Mouse (Mus musculus) lung, embryonic 16.5 days (tissue): Measurements from ENCODE around the gene Sars. TPM values are rescaled to one million over a fixed set of nuclear protein-coding genes. Genes with fewer than 3 reads are reported as not detected.
A peak's percentile ranks its signal among the peaks of the same experiment; 100 is the strongest.

Source experiments
- ATAC-seq: fragments of 200-750 bp; cut with Nextera tagmentation; 2 replicates; pipeline ENCODE4 v1.8.0; 2017; ENCODE audit warnings: low read depth, mild to moderate bottlenecking, moderate library complexity
- H3K27ac ChIP-seq: fragments of 300-500 bp; sonication (generic); 2 replicates; pipeline ENCODE4 v1.5.1; 2014; ENCODE audit warnings: mild to moderate bottlenecking, control low read depth, low read length
- H3K27me3 ChIP-seq: fragments of 300-500 bp; sonication (generic); 2 replicates; pipeline ENCODE4 v1.6.1; 2014; ENCODE audit warnings: low read depth, low read length, mixed read lengths; ENCODE audit not compliant: control insufficient read depth, insufficient read depth
- H3K36me3 ChIP-seq: fragments of 300-500 bp; sonication (generic); 2 replicates; pipeline ENCODE4 v1.6.1; 2014; ENCODE audit warnings: low read length; ENCODE audit not compliant: control insufficient read depth, insufficient read depth
- H3K4me1 ChIP-seq: fragments of 300-500 bp; sonication (generic); replicated peaks from 2 replicates; pipeline ENCODE4 v1.6.1; 2014; ENCODE audit warnings: low read length, mixed read lengths; ENCODE audit not compliant: control insufficient read depth, insufficient read depth
- H3K4me2 ChIP-seq: fragments of 300-500 bp; sonication (generic); 2 replicates; pipeline ENCODE4 v1.6.1; 2014; ENCODE audit warnings: low read depth, low read length, control low read depth
- H3K4me3 ChIP-seq: fragments of 300-500 bp; sonication (generic); 2 replicates; pipeline ENCODE4 v1.5.1; 2014; ENCODE audit warnings: mild to moderate bottlenecking, low read length, control low read depth
- H3K9ac ChIP-seq: fragments of 300-500 bp; sonication (generic); 2 replicates; pipeline ENCODE4 v1.6.1; 2014; ENCODE audit warnings: low read length, control low read depth
- H3K9me3 ChIP-seq: fragments of 300-500 bp; sonication (generic); 2 replicates; pipeline ENCODE4 v1.6.1; 2016; ENCODE audit warnings: low read length; ENCODE audit not compliant: control insufficient read depth
- WGBS: fragments of 180-500 bp; shearing (Covaris S2); extraction: QIAGEN DNeasy Blood & Tissue Kit; methylation state at CpG from one replicate; pipeline ENCODE4 v1.1.7; 2014; 5-methylcytosine and 5-hydroxymethylcytosine counted together
- polyA plus RNA-seq: library from polyadenylated mRNA; unstranded; fragments of >200 nt; fragmentation: Nextera tagmentation; extraction: Ambion mirVana; gene quantifications from 2 replicates; pipeline ENCODE4 v1.2.1, GENCODE M21; 2015

Gene Sars
- polyA plus RNA-seq, 1 experiment from 2014 or later: 117 TPM

DNA sequence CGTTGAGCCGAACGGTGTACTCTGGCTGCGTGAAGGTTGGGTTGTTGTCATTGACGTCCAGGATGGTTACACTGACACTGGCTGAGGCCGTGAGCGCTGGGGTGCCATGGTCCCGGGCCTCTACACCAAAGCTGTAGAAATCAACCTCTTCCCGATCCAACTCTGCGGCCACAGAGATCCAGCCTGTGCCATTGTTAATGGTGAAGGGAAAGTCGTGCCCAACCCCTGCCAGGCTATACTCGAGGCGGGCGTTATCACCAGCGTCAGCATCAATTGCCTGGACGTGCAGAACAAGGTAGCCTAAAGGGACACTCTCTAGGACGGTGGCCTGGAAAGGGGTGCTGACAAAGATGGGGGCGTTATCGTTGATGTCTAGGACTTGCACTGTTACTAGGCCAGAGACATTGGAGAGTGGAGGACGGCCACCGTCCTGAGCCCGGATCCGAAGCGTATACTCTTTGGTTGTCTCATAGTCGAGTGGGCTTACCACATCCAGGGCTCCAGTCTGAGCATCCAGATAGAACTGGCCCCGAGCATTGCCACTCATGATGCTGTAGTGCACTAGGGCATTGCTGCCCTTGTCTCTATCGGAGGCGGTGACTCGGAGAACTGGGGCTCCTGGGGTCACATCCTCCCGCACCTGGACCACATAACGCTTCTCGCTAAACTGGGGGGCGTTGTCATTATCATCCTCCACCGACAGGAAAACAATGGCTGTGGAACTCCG lies 31.2 kb downstream of the Sars start:
- H3K9me3 ChIP-seq: peaks cover 18% of the 10 kb centered on the region
- peaks cover 21% of the 10 kb centered on the region for H3K36me3 ChIP-seq
- 96% methylated on average over 35 of the region's 35 CpGs for WGBS
- no peak overlapping the region for H3K4me3 ChIP-seq
- H3K4me1 ChIP-seq: peaks cover 15% of the 10 kb centered on the region
- no peak for ATAC-seq
- no peak overlapping the region for H3K9ac ChIP-seq
- no peak overlapping the region for H3K27ac ChIP-seq
- H3K4me2 ChIP-seq: no peak overlapping the region
- peaks cover 5% of the 10 kb centered on the region for H3K27me3 ChIP-seq

DNA sequence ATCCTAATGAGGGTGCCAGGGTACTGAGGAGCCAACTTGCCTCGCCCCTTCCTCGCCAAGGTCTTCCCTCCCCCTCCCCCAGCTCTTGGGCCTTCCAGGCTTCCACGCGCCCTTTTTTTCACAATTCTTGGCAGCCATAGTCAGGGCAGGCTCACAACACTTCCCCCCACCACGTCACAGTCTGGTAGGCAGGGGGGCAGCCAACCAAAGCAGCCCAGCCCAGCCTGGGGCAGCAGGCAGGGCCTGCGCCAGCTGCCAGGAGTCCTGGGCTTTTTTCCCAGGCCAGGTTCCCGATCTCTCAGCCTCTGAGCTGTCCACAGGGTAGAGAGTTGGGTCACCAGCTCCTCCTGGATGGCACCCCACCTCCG lies 33.3 kb downstream of the Sars start:
- Histone ChIP-seq H3K4me3 (no peak overlapping the region), H3K9ac (peak overlapping the region; percentile 39; the same call in 1 of the 2 replicates), H3K4me1 (peaks cover 15% of the 10 kb centered on the region), H3K27me3 (peaks cover 3% of the 10 kb centered on the region), H3K4me2 (peak overlapping the region; percentile 15; the same call in 1 of the 2 replicates), H3K36me3 (peaks cover 21% of the 10 kb centered on the region), H3K27ac (peak overlapping the region; percentile 9; the same call in 1 of the 2 replicates), H3K9me3 (peaks cover 18% of the 10 kb centered on the region)
- whole genome bisulfite sequencing: 49% methylated on average over 8 of the region's 8 CpGs
- ATAC-seq: peak; percentile 30; the same call in 1 of the 2 replicates

DNA sequence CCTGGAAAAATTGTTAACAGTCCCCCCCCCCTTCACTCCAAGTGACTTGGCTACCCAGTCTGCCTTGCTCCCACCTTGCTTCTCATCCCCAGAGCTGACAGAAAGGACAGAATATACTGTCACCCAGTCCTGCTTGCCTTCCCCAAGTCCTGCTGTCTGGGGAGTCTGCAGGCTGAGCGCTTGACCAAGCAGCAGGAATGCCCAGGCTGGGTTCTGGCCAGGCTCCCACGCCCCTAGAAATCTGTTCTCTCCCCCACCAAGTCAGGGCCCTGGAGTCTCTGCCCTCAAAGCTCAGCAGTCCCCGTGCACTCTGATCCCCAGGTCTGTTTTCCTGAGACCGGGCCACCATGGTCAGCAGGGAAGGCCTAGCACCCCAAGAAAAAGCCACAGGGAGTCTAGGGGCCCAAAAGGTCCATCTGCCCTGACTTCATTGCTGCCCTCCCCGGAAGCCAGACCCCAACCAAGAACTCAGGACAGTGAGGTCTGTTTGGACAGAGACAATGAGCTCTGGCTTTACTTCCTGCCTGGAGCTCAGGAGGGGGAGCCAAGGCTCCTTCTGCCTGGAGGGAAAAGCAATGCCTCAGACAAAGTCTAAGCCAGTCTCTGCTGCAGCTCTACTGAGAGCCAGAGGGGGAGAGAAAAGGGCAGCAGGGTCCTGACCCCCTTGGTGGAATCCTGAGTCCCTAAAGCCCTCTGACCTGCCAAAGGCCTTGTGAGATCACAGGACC lies 33.8 kb downstream of the Sars start:
- WGBS: 56% methylated on average over 5 of the region's 5 CpGs
- Histone ChIP-seq H3K36me3 (peaks cover 21% of the 10 kb centered on the region), H3K4me3 (no peak overlapping the region), H3K9me3 (peaks cover 18% of the 10 kb centered on the region), H3K27ac (peak overlapping the region; percentile 9; the same call in 1 of the 2 replicates), H3K9ac (peak overlapping the region; percentile 39), H3K4me1 (peaks cover 15% of the 10 kb centered on the region), H3K4me2 (peak overlapping the region; percentile 15; the same call in 1 of the 2 replicates), H3K27me3 (no peaks in the 10 kb centered on the region)
- 0 out of 2 replicates have a peak, but pooled peaks have one; percentile 8 for ATAC-seq

DNA sequence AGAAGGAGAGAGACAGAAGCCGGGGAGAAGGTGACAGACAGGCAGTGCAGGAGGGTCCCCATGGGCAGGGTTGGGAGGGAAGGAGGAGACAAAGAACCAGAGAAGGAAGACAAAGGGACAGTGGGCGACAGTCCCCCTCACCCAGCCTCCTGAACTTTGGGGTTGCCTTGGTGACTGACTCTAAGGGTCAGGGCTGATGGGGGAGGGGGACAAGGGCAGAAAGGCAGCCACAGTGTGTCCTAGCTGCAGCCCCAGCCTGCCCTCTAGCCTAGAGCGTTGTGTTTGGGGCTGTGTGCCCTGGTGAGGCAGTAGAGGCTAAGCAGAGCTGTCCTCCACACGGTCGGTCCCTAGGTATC lies 34.7 kb downstream of the Sars start:
- ATAC-seq: no peak
- H3K36me3 ChIP-seq: peaks cover 21% of the 10 kb centered on the region
- H3K27me3 ChIP-seq: no peaks in the 10 kb centered on the region
- H3K9ac ChIP-seq: peak overlapping the region; percentile 11; the same call in 1 of the 2 replicates
- H3K4me3 ChIP-seq: no peak overlapping the region
- peaks cover 18% of the 10 kb centered on the region for H3K9me3 ChIP-seq
- H3K27ac ChIP-seq: no peak overlapping the region
- H3K4me2 ChIP-seq: no peak overlapping the region
- 28% methylated on average over 5 of the region's 5 CpGs for WGBS
- H3K4me1 ChIP-seq: peaks cover 13% of the 10 kb centered on the region

DNA sequence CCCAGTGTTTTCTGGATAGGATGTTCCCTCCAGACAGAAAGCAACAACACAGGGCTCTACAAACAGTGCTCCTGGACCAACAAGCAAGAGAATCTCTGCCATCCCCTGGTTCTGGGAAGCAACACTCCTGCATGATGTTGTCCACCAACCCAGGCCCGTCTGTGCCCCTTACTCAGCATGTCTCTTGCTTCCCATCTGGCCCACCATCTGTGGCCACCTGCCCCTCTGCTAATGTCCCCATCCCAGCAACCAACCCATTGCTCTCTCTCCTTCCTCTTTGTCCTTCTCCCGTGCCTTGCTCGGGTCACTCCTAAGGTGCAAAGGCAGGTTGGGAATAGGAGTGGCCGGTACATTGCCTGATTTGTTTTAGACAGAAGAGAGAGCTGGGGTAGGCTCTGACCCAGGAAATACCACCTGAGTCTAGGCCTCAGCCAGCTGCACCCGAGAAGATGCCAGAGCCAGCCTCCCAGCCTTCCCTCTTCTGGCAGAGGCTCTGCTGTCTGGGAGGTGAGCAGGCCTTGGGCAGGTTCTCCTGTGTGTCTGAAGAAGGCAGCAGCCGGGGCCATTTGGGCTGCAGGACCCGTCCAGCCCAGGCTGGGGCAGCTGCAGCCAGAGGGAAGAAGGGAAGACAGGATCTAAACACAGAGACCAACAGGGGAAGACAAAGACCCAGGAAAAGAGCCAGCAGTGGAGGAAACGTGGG lies 35.2 kb downstream of the Sars start:
- H3K4me3 ChIP-seq: no peak overlapping the region
- no peak overlapping the region for H3K27ac ChIP-seq
- H3K4me2 ChIP-seq: no peak overlapping the region
- H3K9ac ChIP-seq: peak overlapping the region; percentile 21; the same call in 1 of the 2 replicates
- peaks cover 13% of the 10 kb centered on the region for H3K4me1 ChIP-seq
- no peaks in the 10 kb centered on the region for H3K27me3 ChIP-seq
- peaks cover 18% of the 10 kb centered on the region for H3K9me3 ChIP-seq
- 43% methylated on average over 8 of the region's 8 CpGs for WGBS
- no peak for ATAC-seq
- peaks cover 21% of the 10 kb centered on the region for H3K36me3 ChIP-seq

DNA sequence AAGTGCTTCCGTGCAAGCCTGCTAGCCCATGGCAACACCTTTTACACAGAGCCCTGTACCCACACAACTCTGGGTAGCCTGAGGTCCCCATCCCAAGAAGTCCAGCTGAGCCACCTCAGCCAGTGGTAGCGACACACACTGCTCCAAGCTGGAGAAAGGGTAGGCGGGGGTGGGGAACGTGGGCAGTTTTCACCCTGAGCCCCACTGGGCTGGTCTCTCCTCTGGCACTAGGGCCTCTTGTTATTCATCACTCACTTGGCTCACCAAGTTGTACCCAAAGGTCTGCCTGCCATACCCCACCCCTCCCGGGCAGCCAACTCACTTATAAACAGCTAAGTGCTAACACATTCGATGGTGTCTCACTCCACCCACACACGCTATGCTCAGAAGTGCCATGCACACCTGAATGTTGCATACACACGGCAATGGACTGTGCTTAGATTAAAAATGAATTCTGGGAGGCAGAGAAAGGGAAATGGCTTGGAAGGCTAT lies 36.4 kb downstream of the Sars start:
- peaks cover 8% of the 10 kb centered on the region for H3K9me3 ChIP-seq
- H3K4me3 ChIP-seq: no peak overlapping the region
- peaks cover 13% of the 10 kb centered on the region for H3K4me1 ChIP-seq
- no peak for ATAC-seq
- no peak overlapping the region for H3K9ac ChIP-seq
- H3K36me3 ChIP-seq: peaks cover 11% of the 10 kb centered on the region
- no peaks in the 10 kb centered on the region for H3K27me3 ChIP-seq
- no peak overlapping the region for H3K4me2 ChIP-seq
- WGBS: 79% methylated on average over 8 of the region's 8 CpGs
- no peak overlapping the region for H3K27ac ChIP-seq

DNA sequence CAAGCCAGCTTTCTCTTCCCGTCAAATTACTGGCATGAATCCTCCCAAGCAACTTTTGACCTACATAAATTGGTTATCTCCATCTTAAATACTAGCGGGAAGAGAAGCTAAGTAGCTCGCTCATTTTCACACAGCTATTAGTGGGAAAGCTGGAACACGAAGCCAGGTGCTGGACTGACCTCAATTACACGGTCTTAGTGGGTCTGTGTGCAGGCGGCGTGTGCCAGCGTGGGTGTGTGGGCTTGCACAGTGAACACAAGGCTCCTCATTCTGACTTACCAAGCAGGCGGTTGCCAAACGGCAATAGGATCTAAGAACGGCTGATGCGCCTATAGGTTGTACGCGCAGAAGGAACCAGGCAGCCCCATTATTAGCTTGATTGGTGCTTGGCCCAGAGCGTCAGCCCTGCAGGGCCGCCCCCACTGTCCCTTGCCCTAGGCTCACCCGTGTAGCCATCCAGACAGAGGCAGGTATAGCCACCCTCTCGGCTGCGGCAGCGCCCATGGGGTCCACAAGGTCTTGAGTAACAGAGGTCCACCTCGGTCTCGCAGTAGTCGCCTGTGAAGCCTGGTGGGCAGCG lies 38.6 kb downstream of the Sars start:
- no peaks in the 10 kb centered on the region for H3K9me3 ChIP-seq
- 86% methylated on average over 24 of the region's 24 CpGs for WGBS

DNA sequence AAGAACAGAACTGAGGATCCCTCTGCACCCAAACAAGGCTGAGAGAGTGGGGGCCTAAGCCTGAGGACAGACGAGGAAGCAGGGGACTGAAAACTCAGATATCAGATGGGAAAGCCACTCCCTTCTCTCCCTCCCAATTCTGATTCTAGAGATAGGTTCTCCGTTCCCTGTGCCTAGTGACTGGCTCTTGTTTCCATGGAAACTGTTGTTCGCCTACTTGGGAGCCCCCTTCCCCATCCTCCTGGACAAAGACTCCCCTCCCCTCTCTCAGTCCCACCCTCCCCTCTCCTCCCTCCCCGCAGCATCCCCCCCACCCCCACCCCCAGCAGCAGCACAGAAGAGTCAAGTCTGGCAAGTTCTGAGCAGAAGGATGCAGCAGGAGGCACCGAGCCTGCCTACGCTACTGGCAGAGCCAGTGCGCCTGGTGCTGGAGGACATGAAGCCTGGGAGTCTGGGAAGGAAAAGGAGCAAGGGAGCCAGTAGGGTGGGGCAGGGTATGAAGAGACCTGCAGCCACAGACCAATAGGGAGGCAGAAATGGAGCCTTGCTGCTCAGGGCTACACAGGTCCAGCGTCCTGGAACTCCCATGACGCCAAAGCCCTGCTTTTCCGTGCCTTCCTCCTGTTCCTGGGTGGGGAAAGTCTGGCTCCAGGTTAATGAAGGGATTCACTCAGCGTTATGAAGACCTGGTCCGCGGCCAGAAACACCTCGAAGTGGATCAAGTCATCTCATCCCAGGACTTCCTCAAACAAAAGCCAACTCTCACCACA lies 39.3 kb downstream of the Sars start:
- H3K9me3 ChIP-seq: no peaks in the 10 kb centered on the region
- no peak overlapping the region for H3K9ac ChIP-seq
- no peak for ATAC-seq
- H3K4me2 ChIP-seq: no peak overlapping the region
- no peak overlapping the region for H3K4me3 ChIP-seq
- H3K27me3 ChIP-seq: no peaks in the 10 kb centered on the region
- H3K27ac ChIP-seq: no peak overlapping the region
- WGBS: 51% methylated on average over 14 of the region's 14 CpGs
- H3K36me3 ChIP-seq: no peaks in the 10 kb centered on the region
- H3K4me1 ChIP-seq: peaks cover 9% of the 10 kb centered on the region; the same call in 1 of the 2 replicates

More for the DNA sequence above, 38.6 kb downstream of the Sars start:
- Histone ChIP-seq H3K27ac (no peak overlapping the region), H3K36me3 (no peaks in the 10 kb centered on the region), H3K4me1 (peaks cover 15% of the 10 kb centered on the region), H3K27me3 (no peaks in the 10 kb centered on the region), H3K9ac (no peak overlapping the region), H3K4me3 (no peak overlapping the region), H3K4me2 (no peak overlapping the region)
- no peak for ATAC-seq
